Mouse (Mus musculus): Measurements from ENCODE around the gene Rapgef2.

DNA sequence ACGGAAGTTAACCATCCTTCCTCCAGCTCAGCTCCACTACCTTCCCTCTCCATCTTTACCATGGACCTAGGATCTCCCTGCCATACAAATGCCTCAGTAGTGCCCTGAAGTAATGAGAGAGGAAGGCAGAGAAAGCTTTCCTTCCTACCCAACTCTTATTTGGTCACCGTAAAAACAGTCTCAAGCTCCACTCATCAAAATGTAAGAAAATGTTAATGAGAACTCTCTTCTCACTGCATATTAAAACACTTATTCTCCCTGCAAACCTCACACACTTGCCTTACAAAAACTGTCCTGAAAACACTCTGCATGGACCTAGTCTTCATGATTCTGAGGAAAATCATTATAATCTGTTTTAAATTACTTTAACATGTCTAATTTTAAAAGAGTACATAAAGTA, 118.7 kb downstream of the Rapgef2 start:
- TF ChIP-seq EP300 (optimal IDR thresholded peaks at IDR 0.05) (no peak), CTCF (IDR thresholded peaks at IDR 0.05; ENCODE audit: low read depth) (no peak)

All from stomach, postnatal 0 days (tissue).